Mouse (Mus musculus): ENCODE results near the gene Ikzf3.

Ikzf3 gene

DNA sequence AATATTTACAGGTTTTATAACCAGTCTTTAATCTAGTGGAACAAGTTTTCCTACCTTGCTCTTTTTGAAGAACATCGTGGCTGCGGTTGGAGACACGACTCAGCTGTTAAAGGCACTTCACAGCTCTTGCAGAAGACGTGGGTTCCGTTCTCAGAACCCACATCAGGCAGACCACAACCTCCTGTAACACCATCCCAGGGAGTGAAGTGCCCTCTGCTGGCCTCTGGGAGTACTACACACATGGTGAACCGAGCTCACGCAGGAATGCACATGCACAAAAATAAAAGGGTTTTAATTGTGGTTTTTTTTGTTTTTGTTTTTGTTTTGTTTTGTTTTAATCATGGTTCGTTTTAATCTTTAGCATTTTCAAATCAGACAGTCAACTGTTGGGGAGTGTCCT lies 22.5 kb upstream of the Ikzf3 start:
- DNase-seq (ENCODE audit: low read depth), result peak; percentile 27

GRCm38 (mm10) chr11:98563921-98564414 lies 18.1 kb upstream of the Ikzf3 start:
- DNase-seq (ENCODE audit: low read depth), result no peak

DNA sequence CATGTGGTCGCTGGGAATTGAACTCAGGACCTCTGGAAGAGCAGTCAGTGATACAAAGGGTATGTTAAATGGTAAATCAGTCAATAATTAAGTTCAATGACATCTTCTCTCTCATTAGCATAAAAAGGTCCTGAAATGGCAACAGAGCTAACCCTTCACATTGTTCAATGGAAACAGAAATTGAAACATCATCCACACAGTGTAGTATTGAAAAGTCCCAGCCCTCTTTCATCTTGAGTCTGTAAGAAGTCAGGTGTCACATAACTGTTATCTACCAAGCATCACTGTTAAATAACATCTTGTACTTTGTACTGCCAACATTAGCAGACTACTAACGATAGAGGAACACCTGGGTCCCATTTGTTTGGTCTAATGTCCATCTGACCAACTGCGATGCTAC lies 17.2 kb upstream of the Ikzf3 start:
- DNase-seq (ENCODE audit: low read depth), result no peak

GRCm38 (mm10) chr11:98560942-98561341 lies 15.1 kb upstream of the Ikzf3 start:
- DNase-seq (ENCODE audit: low read depth), result peak; percentile 11

GRCm38 (mm10) chr11:98555124-98555700 lies 9.4 kb upstream of the Ikzf3 start:
- DNase-seq (ENCODE audit: low read depth), result no peak

DNA sequence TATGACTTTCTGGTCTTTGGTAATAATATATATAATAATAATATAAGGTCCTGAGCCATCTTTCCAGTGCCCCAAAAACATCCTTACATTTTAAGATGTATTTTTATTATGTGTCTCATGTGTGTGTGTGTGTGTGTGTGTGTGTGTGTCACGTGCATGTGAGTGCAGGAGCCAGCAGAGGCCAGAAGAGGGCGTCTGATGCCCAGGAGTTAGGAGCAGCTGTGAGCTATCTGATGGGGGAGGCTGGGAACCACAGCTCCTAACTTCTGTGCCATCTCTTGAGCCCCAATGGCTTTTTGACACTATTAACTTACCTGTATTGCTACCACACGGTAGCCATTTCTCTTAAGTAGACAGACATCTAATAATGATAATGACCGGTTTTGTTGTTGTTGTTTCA lies 8.1 kb upstream of the Ikzf3 start:
- no peak for DNase-seq (ENCODE audit: low read depth)

DNA sequence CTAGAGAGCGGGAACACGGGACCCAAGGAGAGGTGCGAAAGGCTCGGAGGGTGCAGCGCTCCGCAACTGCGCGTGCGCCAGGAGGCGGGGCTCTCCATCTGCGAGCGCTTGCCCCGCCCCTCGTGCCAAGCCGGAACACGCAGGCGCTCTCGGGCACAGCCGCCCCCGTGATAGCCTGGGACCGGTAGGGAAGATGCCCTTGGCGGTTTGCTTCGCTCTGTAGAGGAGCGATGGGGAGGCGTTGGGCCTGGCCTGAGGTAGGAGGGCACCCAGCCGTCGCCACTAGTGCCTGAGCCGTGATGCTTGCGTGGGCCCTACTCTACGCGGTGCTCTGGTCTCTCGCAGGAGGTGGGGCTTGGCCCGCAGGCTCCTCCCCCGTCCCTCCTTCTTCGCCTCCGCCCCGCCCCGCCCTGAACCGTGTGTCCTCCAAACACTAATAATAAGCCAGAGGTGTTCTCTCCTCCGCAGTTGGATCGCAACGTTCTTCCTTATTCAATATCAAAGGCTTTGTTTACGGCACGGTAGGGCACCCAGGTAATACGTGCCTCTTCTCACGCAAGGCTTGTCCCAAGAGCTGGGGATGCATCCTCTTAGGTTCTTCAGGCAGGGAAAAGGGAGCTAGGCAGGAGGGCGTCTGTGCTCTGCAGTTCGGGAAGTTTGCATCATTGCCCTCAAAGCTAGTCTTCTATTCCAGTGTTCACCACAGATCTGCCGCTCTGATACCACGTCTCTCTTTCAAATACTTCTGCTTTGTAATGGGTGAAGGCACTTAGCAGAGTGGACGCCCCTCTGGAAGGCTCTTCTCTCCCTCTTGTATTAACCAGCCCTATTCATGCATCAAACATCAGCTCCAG lies 5.4 kb upstream of the Ikzf3 start, which contains the start of gene Zpbp2:
Gene Zpbp2 (plus strand): TSS at position 123 of the 854 bp plus-strand sequence.
- DNase-seq (ENCODE audit: low read depth), result peak; percentile 91

GRCm38 (mm10) chr11:98550311-98550974 lies 4.6 kb upstream of the Ikzf3 start:
- DNase-seq (ENCODE audit: low read depth), result no peak

- DNase-seq (ENCODE audit: low read depth), result peak; percentile 46
Observed at GRCm38 (mm10) chr11:98549363-98549762, 3.5 kb upstream of the Ikzf3 start.

GRCm38 (mm10) chr11:98547308-98547693 lies 1.5 kb upstream of the Ikzf3 start:
- no peak for DNase-seq (ENCODE audit: low read depth)

DNA sequence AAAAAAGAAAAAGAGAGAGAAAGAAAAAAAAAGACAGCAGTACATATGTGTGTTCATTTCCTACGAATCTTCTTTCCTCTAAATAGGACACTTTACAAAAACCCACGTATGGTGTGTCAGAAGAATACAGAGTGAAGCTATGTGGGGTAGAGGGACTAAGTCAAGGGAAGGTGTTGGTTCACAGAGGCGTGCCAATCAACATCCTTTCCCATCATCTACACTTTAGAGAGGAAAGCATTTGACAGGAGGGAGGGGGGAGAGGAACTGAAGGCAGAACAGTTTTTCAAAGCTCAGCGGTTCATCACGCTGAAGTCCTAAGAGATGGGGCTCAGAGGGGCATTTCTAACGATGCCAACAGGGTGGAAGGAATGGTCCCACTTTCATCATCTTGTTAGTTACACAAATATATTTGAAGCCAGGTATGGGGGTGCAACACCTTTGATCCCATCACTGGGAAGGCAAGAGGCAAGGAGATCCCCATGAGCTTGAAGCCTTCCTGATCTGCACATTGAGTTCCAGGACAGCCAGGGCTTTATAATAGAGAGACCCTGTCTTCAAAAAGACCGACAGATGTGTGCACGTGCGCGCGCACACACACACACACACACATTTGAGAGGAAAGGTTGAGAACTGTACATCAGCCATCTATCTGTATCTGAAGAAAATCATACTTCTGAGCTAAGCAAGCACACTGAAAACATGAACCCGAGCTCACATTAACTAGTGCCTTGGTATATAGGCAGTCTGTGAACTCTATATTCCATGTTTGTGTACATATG lies 887 bp upstream of the Ikzf3 start:
- DNase-seq (ENCODE audit: low read depth), result no peak

GRCm38 (mm10) chr11:98544890-98545677 lies 747 bp downstream of the Ikzf3 start:
- no peak for DNase-seq (ENCODE audit: low read depth)

DNA sequence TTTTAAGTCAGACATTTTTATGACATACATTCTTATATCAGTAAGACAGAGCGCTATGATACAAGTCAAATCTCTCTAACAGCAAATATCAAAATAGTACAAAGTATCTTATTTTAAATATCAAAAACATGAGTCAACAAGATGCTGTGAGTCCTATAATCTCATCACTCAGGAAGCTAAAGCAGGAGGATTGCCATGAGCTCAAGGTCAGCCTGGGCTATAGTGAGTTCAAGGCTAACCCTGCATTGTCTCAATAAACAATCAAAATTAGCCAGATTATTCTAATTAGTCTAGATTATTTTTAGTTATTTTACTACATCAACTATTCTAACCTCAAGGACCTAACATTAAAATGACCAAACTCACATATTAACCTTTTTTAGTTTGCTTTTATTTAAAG lies 2.4 kb downstream of the Ikzf3 start:
- no peak for DNase-seq (ENCODE audit: low read depth)

DNA sequence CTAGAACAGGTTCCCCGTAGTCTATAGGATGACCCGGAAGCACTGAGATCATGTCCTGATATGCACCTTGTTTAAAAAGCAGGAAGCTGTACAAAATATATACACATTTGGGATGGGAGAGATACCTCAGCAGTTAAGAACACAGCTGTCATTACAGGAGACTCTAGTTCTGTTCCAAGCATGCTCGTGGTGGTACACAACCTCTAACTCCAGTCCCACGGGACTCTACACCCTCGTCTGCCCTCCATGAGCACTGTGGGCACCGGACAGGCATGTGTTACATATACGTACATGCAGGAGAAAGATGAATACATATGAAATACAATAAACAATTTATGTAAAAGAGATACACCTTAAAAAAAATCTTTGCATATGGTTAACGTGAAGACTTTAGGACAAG lies 3.3 kb downstream of the Ikzf3 start:
- DNase-seq (ENCODE audit: low read depth), result no peak

DNA sequence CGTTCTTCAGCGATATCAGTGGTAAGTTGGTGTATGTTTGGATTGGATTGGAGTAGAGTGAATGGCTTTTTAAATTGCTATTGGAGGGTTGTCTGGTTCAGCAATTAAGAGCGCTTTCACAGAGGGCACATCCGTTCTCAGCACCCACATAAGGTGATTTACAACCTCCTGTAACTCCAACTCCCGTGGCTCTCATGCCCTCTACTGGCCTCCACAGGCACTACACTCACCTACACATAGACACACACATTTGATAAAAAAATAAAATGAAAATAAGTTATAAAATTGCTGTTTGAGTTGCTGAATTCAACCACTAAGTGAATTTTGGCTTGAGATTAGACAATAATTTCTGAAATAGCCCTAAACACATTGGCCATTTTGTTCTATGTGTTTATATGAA lies 5.5 kb downstream of the Ikzf3 start:
- DNase-seq (ENCODE audit: low read depth), result no peak

DNA sequence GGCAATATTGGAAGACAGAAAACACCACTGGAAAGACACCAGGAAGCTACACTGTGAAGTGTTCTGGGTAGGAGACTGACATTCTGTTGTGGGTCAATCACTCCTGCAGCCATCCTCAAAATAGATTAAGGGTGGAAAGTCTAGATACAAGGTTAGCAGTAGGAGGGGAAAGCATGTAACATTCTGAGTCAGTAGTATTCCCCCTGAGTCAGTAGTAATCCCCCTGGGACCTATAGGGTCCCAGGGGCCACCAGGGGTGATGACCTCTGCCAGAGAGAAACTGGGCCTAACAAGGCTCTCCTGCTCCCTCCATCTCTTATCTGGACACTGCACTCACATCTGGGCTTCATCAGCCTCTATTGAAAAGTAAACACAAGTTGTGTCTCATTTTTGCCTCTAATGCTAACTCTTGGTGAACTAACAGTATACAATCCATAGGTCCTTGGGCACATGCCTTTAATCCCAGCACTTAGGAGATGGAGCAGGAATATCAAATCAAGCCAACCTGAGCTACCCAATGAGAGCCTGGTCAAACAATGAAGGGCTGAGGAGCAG lies 8.3 kb downstream of the Ikzf3 start:
- no peak for DNase-seq (ENCODE audit: low read depth)

GRCm38 (mm10) chr11:98526824-98527461 lies 18.9 kb downstream of the Ikzf3 start:
- DNase-seq (ENCODE audit: low read depth), result no peak

- no peak for DNase-seq (ENCODE audit: low read depth)
Observed at GRCm38 (mm10) chr11:98525140-98525539, 20.7 kb downstream of the Ikzf3 start.

GRCm38 (mm10) chr11:98520468-98520867 lies 25.4 kb downstream of the Ikzf3 start:
- DNase-seq (ENCODE audit: low read depth), result no peak

DNA sequence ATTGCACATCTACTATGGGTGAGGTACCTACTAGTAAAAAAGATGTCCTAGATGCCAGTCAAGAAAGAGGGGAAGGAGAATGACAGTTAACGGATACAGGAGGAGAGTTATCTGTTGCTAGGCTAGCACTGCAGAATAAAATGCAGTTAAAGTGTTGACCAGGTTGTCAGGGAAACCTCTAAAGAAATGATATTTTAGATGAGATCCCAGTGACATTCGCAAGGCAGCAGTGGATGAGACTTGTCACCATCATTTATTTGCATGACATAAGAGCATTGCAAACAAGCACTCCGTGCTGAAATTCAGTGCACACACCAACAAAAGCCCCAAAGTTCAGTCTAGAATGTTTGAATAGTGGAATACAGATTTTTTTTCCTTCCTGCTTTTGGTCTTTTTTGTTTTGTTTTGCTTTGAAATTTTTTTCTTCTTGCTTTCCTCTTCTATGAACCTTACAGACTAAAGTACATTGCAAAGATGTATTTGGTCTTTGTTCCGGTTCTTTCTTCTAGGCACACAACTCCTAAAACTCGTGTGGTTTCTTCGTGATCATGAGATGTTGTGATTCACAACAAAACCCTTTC lies 32.4 kb downstream of the Ikzf3 start:
- DNase-seq (ENCODE audit: low read depth), result no peak

All from NIH3T3 (cell line).